Mouse (Mus musculus): ENCODE measurements at regions not wholly inside any gene's neighbourhood (a gene's known extent, or its start where the extent isn't known, plus 50 kb on each side); places are given as distances from the start of the nearest gene placed in this dataset.

- no peaks in the 10 kb centered on the region for H3K27me3 ChIP-seq (replicated peaks; ENCODE audit: insufficient read depth, low read length)
- H3K36me3 ChIP-seq (ENCODE audit: insufficient read depth, low read length) = no peaks in the 10 kb centered on the region
- ATAC-seq = no peak
- whole genome bisulfite sequencing = 75% methylated on average over 12 of the region's 12 CpGs
- no peak overlapping the region for H3K27ac ChIP-seq (ENCODE audit: low read length)
- H3K9ac ChIP-seq (replicated peaks; ENCODE audit: low read depth) = no peak overlapping the region
- no peaks in the 10 kb centered on the region for H3K9me3 ChIP-seq (ENCODE audit: low read length)
- H3K4me2 ChIP-seq (replicated peaks; ENCODE audit: low read depth, low read length) = no peak overlapping the region
- H3K4me1 ChIP-seq (ENCODE audit: insufficient read depth, low read depth, low read length) = no peaks in the 10 kb centered on the region
- no peak for DNase-seq (ENCODE audit: low spot score)
- no peak overlapping the region for H3K4me3 ChIP-seq (ENCODE audit: low read depth, low read length)
- TF ChIP-seq CTCF (IDR thresholded peaks at IDR 0.05) = no peak
- no peak for TF ChIP-seq EP300 (IDR thresholded peaks at IDR 0.05)
Measured at GRCm38 (mm10) chr8:33079867-33080585, 348.5 kb upstream of the 5930422O12Rik start.

- Histone ChIP-seq H3K9ac (replicated peaks; ENCODE audit: low read depth) (no peak overlapping the region), H3K27me3 (replicated peaks; ENCODE audit: insufficient read depth, low read length) (no peaks in the 10 kb centered on the region), H3K9me3 (ENCODE audit: low read length) (no peaks in the 10 kb centered on the region), H3K4me3 (ENCODE audit: low read depth, low read length) (no peak overlapping the region), H3K27ac (ENCODE audit: low read length) (no peak overlapping the region), H3K4me2 (replicated peaks; ENCODE audit: low read depth, low read length) (no peak overlapping the region), H3K4me1 (ENCODE audit: insufficient read depth, low read depth, low read length) (no peaks in the 10 kb centered on the region), H3K36me3 (ENCODE audit: insufficient read depth, low read length) (no peaks in the 10 kb centered on the region)
- ATAC-seq (no peak), DNase-seq (ENCODE audit: low spot score) (no peak)
- TF ChIP-seq EP300 (IDR thresholded peaks at IDR 0.05) (no peak), CTCF (IDR thresholded peaks at IDR 0.05) (no peak)
- WGBS = 74% methylated on average over 4 of the region's 4 CpGs
Measured at GRCm38 (mm10) chr8:33081941-33082340, 346.6 kb upstream of the 5930422O12Rik start.

- TF ChIP-seq EP300 (IDR thresholded peaks at IDR 0.05) = no peak
- no peak for TF ChIP-seq CTCF (IDR thresholded peaks at IDR 0.05)
- no peak overlapping the region for H3K9ac ChIP-seq (replicated peaks; ENCODE audit: low read depth)
- no peaks in the 10 kb centered on the region for H3K4me1 ChIP-seq (ENCODE audit: insufficient read depth, low read depth, low read length)
- H3K4me2 ChIP-seq (replicated peaks; ENCODE audit: low read depth, low read length) = no peak overlapping the region
- no peak for ATAC-seq
- WGBS = 52% methylated on average over 5 of the region's 5 CpGs
- no peaks in the 10 kb centered on the region for H3K36me3 ChIP-seq (ENCODE audit: insufficient read depth, low read length)
- no peak overlapping the region for H3K4me3 ChIP-seq (ENCODE audit: low read depth, low read length)
- H3K27ac ChIP-seq (ENCODE audit: low read length) = no peak overlapping the region
- DNase-seq (ENCODE audit: low spot score) = no peak
- H3K9me3 ChIP-seq (ENCODE audit: low read length) = no peaks in the 10 kb centered on the region
- no peaks in the 10 kb centered on the region for H3K27me3 ChIP-seq (replicated peaks; ENCODE audit: insufficient read depth, low read length)
Measured at GRCm38 (mm10) chr8:33085461-33085860, 343.0 kb upstream of the 5930422O12Rik start.

GRCm38 (mm10) chr8:33089731-33090130 lies 338.8 kb upstream of the 5930422O12Rik start:
- H3K27ac ChIP-seq (ENCODE audit: low read length) = no peak overlapping the region
- ATAC-seq (no peak), DNase-seq (ENCODE audit: low spot score) (no peak)
- WGBS = 44% methylated on average over 3 of the region's 3 CpGs
- H3K9ac ChIP-seq (replicated peaks; ENCODE audit: low read depth) = no peak overlapping the region
- TF ChIP-seq EP300 (IDR thresholded peaks at IDR 0.05) (no peak), CTCF (IDR thresholded peaks at IDR 0.05) (no peak)
- H3K9me3 ChIP-seq (ENCODE audit: low read length) = no peaks in the 10 kb centered on the region
- H3K36me3 ChIP-seq (ENCODE audit: insufficient read depth, low read length) = no peaks in the 10 kb centered on the region
- H3K4me1 ChIP-seq (ENCODE audit: insufficient read depth, low read depth, low read length) = no peaks in the 10 kb centered on the region
- no peak overlapping the region for H3K4me3 ChIP-seq (ENCODE audit: low read depth, low read length)
- H3K27me3 ChIP-seq (replicated peaks; ENCODE audit: insufficient read depth, low read length) = no peaks in the 10 kb centered on the region
- H3K4me2 ChIP-seq (replicated peaks; ENCODE audit: low read depth, low read length) = no peak overlapping the region

GRCm38 (mm10) chr8:33108914-33109313 lies 319.6 kb upstream of the 5930422O12Rik start:
- H3K27me3 ChIP-seq (replicated peaks; ENCODE audit: insufficient read depth, low read length) = no peaks in the 10 kb centered on the region
- no peak for DNase-seq (ENCODE audit: low spot score)
- ATAC-seq = no peak
- H3K4me1 ChIP-seq (ENCODE audit: insufficient read depth, low read depth, low read length) = no peaks in the 10 kb centered on the region
- no peak overlapping the region for H3K4me3 ChIP-seq (ENCODE audit: low read depth, low read length)
- no peak overlapping the region for H3K27ac ChIP-seq (ENCODE audit: low read length)
- 75% methylated on average over 3 of the region's 3 CpGs for WGBS
- no peak overlapping the region for H3K4me2 ChIP-seq (replicated peaks; ENCODE audit: low read depth, low read length)
- TF ChIP-seq CTCF (IDR thresholded peaks at IDR 0.05) (no peak), EP300 (IDR thresholded peaks at IDR 0.05) (no peak)
- H3K36me3 ChIP-seq (ENCODE audit: insufficient read depth, low read length) = no peaks in the 10 kb centered on the region
- no peak overlapping the region for H3K9ac ChIP-seq (replicated peaks; ENCODE audit: low read depth)
- no peaks in the 10 kb centered on the region for H3K9me3 ChIP-seq (ENCODE audit: low read length)

GRCm38 (mm10) chr8:33115271-33116236 lies 313.0 kb upstream of the 5930422O12Rik start:
- ATAC-seq = no peak
- no peak for TF ChIP-seq EP300 (IDR thresholded peaks at IDR 0.05)
- TF ChIP-seq CTCF (IDR thresholded peaks at IDR 0.05) = no peak
- WGBS = 68% methylated on average over 17 of the region's 17 CpGs
- Histone ChIP-seq H3K9me3 (ENCODE audit: low read length) (no peaks in the 10 kb centered on the region), H3K9ac (replicated peaks; ENCODE audit: low read depth) (no peak overlapping the region), H3K4me1 (ENCODE audit: insufficient read depth, low read depth, low read length) (no peaks in the 10 kb centered on the region), H3K36me3 (ENCODE audit: insufficient read depth, low read length) (no peaks in the 10 kb centered on the region), H3K4me3 (ENCODE audit: low read depth, low read length) (no peak overlapping the region), H3K27ac (ENCODE audit: low read length) (no peak overlapping the region), H3K27me3 (replicated peaks; ENCODE audit: insufficient read depth, low read length) (no peaks in the 10 kb centered on the region), H3K4me2 (replicated peaks; ENCODE audit: low read depth, low read length) (no peak overlapping the region)
- DNase-seq (ENCODE audit: low spot score) = no peak
